In the genomic region with DNA sequence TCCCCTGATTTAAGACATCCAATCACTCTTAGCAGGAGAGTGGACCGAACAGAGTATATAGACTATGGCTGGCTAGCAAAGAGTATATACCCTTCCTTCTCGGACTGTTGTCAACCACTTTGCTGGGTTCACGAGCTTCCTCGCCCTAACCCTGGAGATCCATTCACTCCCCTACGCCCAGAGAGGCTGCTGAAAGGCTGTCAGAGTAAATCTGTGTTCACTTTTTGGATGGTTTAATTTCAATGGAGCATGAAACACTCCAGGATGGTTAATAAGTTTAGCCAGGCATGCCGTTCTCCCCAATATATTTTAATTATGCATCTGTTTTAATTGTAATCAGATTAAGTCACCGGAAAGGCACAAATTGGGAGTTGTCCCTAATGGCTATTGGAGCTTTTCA, we compare ENCODE assay signal across 8 mouse cellular contexts. TPM values are rescaled to one million over a fixed set of nuclear protein-coding genes. Genes with fewer than 3 reads are reported as not detected.
DNase-seq lines count a peak whose midpoint lies in the region; ATAC-seq and TF ChIP-seq lines count a peak whose summit lies in the region.
"Had no signal": no experiment of that assay in that cellular context is flagged by ENCODE, and none has a peak within 500 bp of the region (broad histone marks: within the 10 kb centered on the region; RNA-seq: fewer than 3 reads in every experiment).

No protein-coding gene starts in this region.

- no peak for DNase-seq in lung, adult 2 months
- DNase-seq in lung, postnatal 10 days = no peak
- DNase-seq in forebrain, postnatal 0 days = no peak
- no peak for DNase-seq in layer of hippocampus, postnatal 14 days (ENCODE audit: low spot score in 2 of 2)
- no peak for DNase-seq in adipocyte (ENCODE audit: low spot score)
- DNase-seq: layer of hippocampus, adult 9-11 months had no signal

- ATAC-seq in forebrain, postnatal 0 days = no peak
- ATAC-seq in limb, embryonic 15.5 days (ENCODE audit: insufficient number of reproducible peaks, low FRiP score, low TSS enrichment, low read depth) = no peak
- no peak for ATAC-seq in stomach, embryonic 14.5 days (ENCODE audit: insufficient number of reproducible peaks, insufficient read depth, low FRiP score, low read depth)

- H3K27me3 ChIP-seq in forebrain, postnatal 0 days (ENCODE audit: insufficient read depth, low read length) = no peaks in the 10 kb centered on the region
- no peaks in the 10 kb centered on the region for H3K27me3 ChIP-seq in limb, embryonic 15.5 days
- H3K27me3 ChIP-seq in stomach, embryonic 14.5 days (ENCODE audit: control insufficient read depth, insufficient read depth, low read length) = no peaks in the 10 kb centered on the region

- TF ChIP-seq POLR2A in lung, adult 2 months (IDR thresholded peaks at IDR 0.05; ENCODE audit: borderline replicate concordance, extremely low read depth, low read depth, low read length) = no peak

- peaks cover 3% of the 10 kb centered on the region; the same call in 1 of the 2 replicates for H3K4me1 ChIP-seq in lung, adult 2 months (ENCODE audit: control insufficient read depth, insufficient read depth, low read length)
- H3K4me1 ChIP-seq in forebrain, postnatal 0 days (ENCODE audit: insufficient read depth) = peaks cover 5% of the 10 kb centered on the region
- peaks cover 24% of the 10 kb centered on the region; the same call in 1 of the 2 replicates for H3K4me1 ChIP-seq in limb, embryonic 15.5 days
- 0 out of 2 replicates have a peak, but pooled peaks cover 2% of the 10 kb centered on the region for H3K4me1 ChIP-seq in stomach, embryonic 14.5 days (ENCODE audit: control insufficient read depth, insufficient read depth, low read length)

- peak overlapping the region; percentile 39 for H3K4me3 ChIP-seq in lung, adult 2 months (replicated peaks; ENCODE audit: extremely low read depth, low read depth, low read length)
- peak overlapping the region; percentile 85 for H3K4me3 ChIP-seq in forebrain, postnatal 0 days (ENCODE audit: low read depth, low read length)
- H3K4me3 ChIP-seq in limb, embryonic 15.5 days = peak overlapping the region; percentile 76
- peak overlapping the region; percentile 83 for H3K4me3 ChIP-seq in stomach, embryonic 14.5 days (ENCODE audit: low read depth, low read length)

- no peak overlapping the region for H3K27ac ChIP-seq in forebrain, postnatal 0 days (ENCODE audit: low read depth, low read length)
- H3K27ac ChIP-seq in limb, embryonic 15.5 days = no peak overlapping the region
- no peak overlapping the region for H3K27ac ChIP-seq in stomach, embryonic 14.5 days (ENCODE audit: low read length)

- H3K9me3 ChIP-seq in forebrain, postnatal 0 days (ENCODE audit: low read length) = no peaks in the 10 kb centered on the region
- H3K9me3 ChIP-seq in limb, embryonic 15.5 days = no peaks in the 10 kb centered on the region
- no peaks in the 10 kb centered on the region for H3K9me3 ChIP-seq in stomach, embryonic 14.5 days (ENCODE audit: control insufficient read depth, low read depth, low read length)

- peak overlapping the region; percentile 60 for H3K4me2 ChIP-seq in forebrain, postnatal 0 days (ENCODE audit: low read depth)
- peak overlapping the region; percentile 91 for H3K4me2 ChIP-seq in limb, embryonic 15.5 days
- H3K4me2 ChIP-seq in stomach, embryonic 14.5 days (replicated peaks; ENCODE audit: low read depth, low read length) = peak overlapping the region; percentile 68

- H3K36me3 ChIP-seq in forebrain, postnatal 0 days (ENCODE audit: insufficient read depth) = no peaks in the 10 kb centered on the region
- H3K36me3 ChIP-seq in limb, embryonic 15.5 days = no peaks in the 10 kb centered on the region
- H3K36me3 ChIP-seq in stomach, embryonic 14.5 days (ENCODE audit: control insufficient read depth, insufficient read depth, low read length) = no peaks in the 10 kb centered on the region

- WGBS in lung, adult 2 months = 51% methylated on average over 7 of the region's 7 CpGs
- WGBS in forebrain, postnatal 0 days = 16% methylated on average over 7 of the region's 7 CpGs
- WGBS in limb, embryonic 15.5 days = 39% methylated on average over 7 of the region's 7 CpGs
- 57% methylated on average over 7 of the region's 7 CpGs for WGBS in stomach, embryonic 14.5 days

- peak overlapping the region; percentile 69; the same call in 1 of the 2 replicates for H3K9ac ChIP-seq in forebrain, postnatal 0 days
- H3K9ac ChIP-seq in limb, embryonic 15.5 days = no peak overlapping the region; the same call in 1 of the 2 replicates
- H3K9ac ChIP-seq in stomach, embryonic 14.5 days (replicated peaks; ENCODE audit: low read depth, low read length) = no peak overlapping the region; the same call in 1 of the 2 replicates

- no peak for TF ChIP-seq CTCF in lung, adult 2 months (IDR thresholded peaks at IDR 0.05; ENCODE audit: insufficient read depth, low read length)
- TF ChIP-seq CTCF in forebrain, postnatal 0 days (IDR thresholded peaks at IDR 0.05; ENCODE audit: low read depth) = no peak

RNA-seq across cellular contexts. Expression of gene Tmtc2, which starts 1.9 kb away (rescaled TPM):
- 11.6 and 17.7 TPM in 2 replicates for polyA plus RNA-seq in lung, adult 2 months (2012; rRNA removed)
- total RNA-seq in forebrain, postnatal 0 days (2014; rRNA removed) = 8.5 and 11.1 TPM in 2 replicates
- 3.2 and 4.6 TPM in 2 replicates for polyA plus RNA-seq in forebrain, postnatal 0 days (2015; fragmentation: Nextera tagmentation; extraction: Ambion mirVana)
- polyA plus RNA-seq in limb, embryonic 15.5 days (2015; fragmentation: Nextera tagmentation; extraction: Ambion mirVana) = 19.0 and 22.0 TPM in 2 replicates
- polyA plus RNA-seq in stomach, embryonic 14.5 days (2014; fragmentation: Nextera tagmentation; extraction: Ambion mirVana) = 16.4 and 17.0 TPM in 2 replicates
- total RNA-seq in layer of hippocampus, postnatal 14 days (2021) = 10 to 100 TPM; 12.1 to 12.4 TPM
